Mouse (Mus musculus) testis, postnatal 14 days (tissue): ENCODE results near the gene Prrc2a.
"Not testable (repeated sequence)": the region's sequence is repeated elsewhere in the genome, so short reads cannot be mapped to it uniquely, and the experiment has no call there.

Experiments used
- DNase-seq: peaks from one replicate; pipeline ENCODE4 v3.0.0; 2021; ENCODE audit warnings: low spot score

Gene Prrc2a

GRCm38 (mm10) chr17:35133517-35133916 lies 31.2 kb downstream of the Prrc2a start:
- DNase-seq = no peak

DNA sequence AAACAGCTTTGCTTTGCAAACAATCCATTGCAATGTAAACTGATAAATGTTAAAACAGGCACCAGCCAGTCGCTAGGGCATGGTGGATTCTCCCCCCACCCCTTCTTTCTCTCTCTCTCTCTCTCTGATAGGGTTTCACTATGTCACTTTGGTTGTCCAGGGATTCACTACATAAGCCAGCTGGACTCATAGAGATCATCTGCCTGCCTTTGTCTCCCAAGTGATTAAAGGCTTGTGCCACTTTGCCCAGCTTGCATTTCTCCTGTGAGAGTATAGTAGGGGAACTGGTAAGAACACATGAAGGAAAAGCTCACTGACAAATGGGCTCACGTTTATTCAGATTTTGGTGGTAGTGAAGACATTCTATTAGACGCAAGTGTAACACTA lies 32.5 kb downstream of the Prrc2a start:
- DNase-seq = no peak

- no peak for DNase-seq
These were observed 33.1 kb downstream of the Prrc2a start, which contains the start of gene Apom for GRCm38 (mm10) chr17:35131500-35132173. Gene Apom, minus strand, starts transcription at chr17:35132050.

- DNase-seq = no peak
These were observed 33.7 kb downstream of the Prrc2a start for GRCm38 (mm10) chr17:35131038-35131437.

GRCm38 (mm10) chr17:35128996-35129395 lies 35.7 kb downstream of the Prrc2a start:
- no peak for DNase-seq

DNA sequence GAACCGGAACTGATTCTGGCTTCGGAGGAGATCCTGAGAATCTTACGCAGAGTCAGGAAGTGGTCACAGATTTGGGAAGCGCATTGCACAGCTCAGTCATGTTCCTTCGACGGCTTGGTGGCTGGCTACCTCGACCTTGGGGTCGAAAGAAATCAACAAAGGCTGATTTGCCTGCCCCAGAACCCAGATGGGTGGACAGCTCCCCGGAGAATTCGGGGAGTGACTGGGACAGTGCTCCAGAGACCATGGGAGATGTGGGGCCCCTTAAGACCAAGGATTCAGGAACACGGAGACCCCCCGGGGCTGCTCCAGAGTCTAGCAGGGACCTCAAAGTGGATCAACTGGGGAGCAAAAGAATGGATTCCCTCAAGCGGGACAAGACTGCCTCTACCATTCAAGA lies 37.7 kb downstream of the Prrc2a start:
- no peak for DNase-seq

- peak; percentile 76 for DNase-seq
These were observed 38.5 kb downstream of the Prrc2a start, which contains the start of gene D17H6S53E for GRCm38 (mm10) chr17:35126206-35126611. Gene D17H6S53E, plus strand, starts transcription at chr17:35126373.

- DNase-seq = no peak
These were observed 39.1 kb downstream of the Prrc2a start for GRCm38 (mm10) chr17:35125578-35125977.

- no peak for DNase-seq
These were observed 39.6 kb downstream of the Prrc2a start for GRCm38 (mm10) chr17:35125081-35125480.

- DNase-seq = not testable (repeated sequence)
These were observed 40.3 kb downstream of the Prrc2a start for GRCm38 (mm10) chr17:35124261-35124896.

GRCm38 (mm10) chr17:35123287-35123686 lies 41.4 kb downstream of the Prrc2a start:
- not testable (repeated sequence) for DNase-seq

GRCm38 (mm10) chr17:35121871-35122303 lies 42.8 kb downstream of the Prrc2a start, which contains the start of gene Csnk2b:
Gene Csnk2b, minus strand, starts transcription at chr17:35122053.
- DNase-seq = peak; percentile 61

GRCm38 (mm10) chr17:35121143-35121799 lies 43.4 kb downstream of the Prrc2a start, which contains the start of gene Gpank1:
Gene Gpank1, plus strand, starts transcription at chr17:35121455.
- DNase-seq = peak; percentile 99

DNA sequence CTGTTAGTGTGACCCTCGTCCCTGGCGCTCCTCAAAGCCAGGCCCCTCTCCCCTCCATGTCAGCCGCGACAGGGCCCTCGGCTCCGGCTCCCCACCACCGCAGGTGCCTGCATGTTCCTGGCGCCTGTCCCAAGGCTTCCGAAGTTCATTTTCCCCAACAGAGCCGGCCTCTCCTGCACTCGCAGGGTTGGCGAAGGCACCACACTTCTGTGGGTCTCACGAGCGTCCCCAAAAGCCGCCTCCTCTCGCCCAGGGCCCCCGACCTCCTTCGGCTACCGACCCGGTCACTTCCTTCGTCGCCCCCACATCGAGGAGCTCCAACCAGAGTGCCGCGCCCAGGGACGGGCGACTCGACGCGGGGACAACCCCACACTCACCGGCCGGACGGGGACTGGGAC lies 44.0 kb downstream of the Prrc2a start:
- DNase-seq = peak; percentile 66

DNA sequence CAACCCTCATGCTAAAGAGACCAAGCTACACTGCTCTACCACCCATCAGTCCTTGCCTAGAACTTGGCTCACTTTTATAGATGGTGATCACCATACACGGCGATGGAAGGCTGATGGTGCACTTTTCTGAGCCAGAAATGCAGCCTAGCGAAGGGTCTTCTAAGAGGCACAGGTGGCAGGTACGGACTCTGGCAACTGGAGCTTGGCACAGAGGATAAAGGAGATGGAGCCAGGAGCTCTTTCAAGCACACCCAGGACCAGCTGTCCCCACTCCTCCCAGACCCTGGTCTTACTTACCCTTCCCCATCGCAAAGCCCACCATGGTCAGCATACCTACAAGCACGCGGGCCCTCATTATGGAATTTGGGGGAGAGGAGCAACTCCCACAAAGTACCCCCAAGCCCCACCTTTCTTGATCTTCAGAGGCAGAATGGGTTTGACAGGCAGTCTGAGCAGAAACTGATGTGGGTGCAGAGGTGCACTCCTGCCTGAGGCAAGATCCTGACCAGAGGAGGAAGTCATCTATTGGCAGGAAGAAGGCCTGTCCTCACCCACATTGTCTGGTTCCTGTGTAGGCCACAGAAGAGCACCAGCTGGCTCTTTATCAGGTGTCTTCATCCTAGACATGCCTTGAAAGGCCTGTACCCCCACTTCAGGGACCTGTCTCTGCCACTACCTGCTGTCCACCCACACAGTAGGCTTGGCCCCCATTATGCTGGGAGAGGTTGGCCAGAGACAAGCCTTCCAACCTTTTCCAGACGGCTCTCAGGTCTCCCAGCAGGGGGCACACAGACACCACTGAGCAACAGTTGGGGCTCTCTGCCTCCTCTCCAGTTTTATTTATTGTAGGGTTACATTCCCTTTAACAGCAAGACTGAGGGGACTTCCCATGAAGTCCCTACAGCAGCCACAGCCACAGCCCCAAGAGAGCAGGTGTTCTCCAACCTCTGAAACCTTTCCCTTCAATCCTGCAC lies 49.4 kb downstream of the Prrc2a start, which contains the start of gene Ly6g5b:
Ly6g5b (minus strand) TSS at position 383 of the 974 bp plus-strand sequence.
- no peak for DNase-seq

DNA sequence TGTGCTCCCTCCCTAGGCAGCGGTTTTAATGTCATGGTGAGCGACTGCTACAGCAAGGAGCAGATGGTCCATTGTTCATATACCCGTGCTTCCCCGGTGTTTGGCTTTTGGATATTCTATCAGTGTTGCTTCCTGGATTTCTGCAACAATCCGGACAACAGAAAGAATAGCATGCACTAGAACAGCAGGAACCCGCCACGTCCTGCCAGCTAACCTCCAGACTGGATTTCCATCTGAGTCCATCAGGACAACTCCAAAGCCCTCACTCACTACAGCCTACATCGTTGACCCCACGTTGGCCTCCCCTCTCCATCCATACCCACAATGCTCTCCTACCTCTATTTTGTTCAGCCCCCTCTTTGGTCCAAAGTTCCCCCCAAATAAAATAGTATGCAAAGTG lies 52.9 kb downstream of the Prrc2a start:
- DNase-seq = no peak

DNA sequence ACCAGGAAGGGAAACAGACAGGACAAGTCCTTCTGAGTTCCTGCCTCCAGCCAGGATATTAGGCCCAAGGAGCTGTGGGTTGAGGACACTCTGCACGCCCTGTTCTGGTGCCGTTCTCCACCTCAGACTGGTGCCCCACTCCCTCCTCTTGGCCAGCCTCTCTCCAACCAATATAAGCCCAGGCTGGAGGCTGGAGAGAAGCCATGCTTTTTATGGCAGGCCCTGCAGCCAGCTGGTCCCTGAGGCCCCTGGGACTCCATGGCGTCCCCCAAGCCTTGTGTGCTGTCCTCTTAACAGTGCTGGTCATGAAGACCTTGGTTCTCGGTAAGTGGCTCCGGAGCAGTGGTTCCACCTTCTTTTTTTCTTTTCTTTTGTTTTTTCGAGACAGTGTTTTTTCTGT lies 56.6 kb downstream of the Prrc2a start, which contains the start of gene Ly6g5c:
Ly6g5c (plus strand) TSS at position 183 of the 400 bp plus-strand sequence.
- DNase-seq = no peak

DNA sequence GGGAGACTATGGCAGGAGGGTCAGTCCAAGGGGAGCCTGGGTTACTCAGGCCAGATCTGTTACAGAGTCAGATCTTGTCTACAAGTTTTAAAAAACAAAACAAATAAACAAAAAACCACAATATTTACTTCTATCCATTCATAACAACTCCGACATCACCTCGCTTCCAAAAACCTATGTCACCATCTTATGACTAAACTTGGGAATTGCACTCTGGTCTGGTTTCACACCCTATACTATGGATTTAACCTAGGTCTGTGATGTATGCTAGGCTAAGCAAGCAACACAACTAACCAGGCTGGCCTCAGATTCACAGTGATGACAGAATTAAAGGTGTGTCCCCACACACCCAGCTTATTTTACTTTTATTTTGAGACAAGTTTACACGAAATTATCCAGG lies 58.2 kb downstream of the Prrc2a start:
- no peak for DNase-seq

DNA sequence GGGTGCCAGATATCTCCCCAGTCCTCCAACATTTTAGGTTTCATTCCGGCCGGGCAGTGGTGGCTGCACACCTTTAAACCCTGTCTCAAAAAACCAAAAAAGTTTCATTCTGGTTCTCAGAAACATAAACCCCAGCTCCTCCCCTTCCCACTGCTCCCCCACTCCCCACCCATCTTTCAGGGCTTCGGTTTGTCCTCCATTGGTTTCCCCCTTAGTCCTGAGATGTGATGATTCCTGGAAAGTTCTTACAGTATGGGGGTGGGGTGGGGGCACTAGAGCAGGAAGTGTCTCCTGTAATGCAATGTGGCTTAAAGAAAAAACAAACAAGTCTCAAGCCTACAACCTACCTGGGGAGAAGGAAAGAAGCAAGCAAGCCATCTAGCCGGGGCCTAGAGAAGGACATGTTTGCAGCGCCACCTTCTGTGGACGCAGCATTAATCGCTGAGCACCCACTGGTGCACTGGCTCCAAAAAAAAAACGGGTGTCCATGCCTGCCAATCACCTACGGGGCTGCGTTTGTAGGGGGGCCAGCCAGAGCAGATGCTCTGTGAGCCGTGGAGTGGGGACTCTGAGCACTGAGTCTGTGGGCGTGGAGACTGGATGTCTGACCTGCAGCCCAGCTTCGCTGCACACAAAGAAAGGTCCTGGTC lies 58.8 kb downstream of the Prrc2a start:
- DNase-seq = no peak

- no peak for DNase-seq
These were observed 59.9 kb downstream of the Prrc2a start for GRCm38 (mm10) chr17:35104754-35105153.

DNA sequence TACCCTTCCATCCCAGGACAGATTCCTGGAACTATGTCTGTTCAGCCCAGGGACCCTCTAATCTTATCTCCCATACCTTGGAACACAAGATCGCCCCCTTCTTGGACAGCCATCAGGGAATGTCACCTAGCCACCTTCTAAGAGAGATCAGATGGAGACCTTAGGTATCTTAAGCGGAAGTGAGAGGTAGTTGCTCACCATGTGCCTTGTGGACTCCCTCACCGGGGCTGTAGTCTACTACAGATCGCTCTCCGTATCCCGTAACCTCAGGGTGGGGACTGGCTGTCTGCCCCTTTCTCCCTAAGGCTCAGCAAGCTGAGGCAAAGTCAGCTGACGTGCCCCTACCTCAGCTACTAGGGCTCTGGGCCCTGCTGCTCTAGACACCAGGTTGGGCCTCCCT lies 60.6 kb downstream of the Prrc2a start:
- DNase-seq = no peak
